Mouse (Mus musculus): ENCODE results near the gene Daam2. TPM values are rescaled to one million over a fixed set of nuclear protein-coding genes. Genes with fewer than 3 reads are reported as not detected.
"Not testable (repeated sequence)": the region's sequence is repeated elsewhere in the genome, so short reads cannot be mapped to it uniquely, and the experiment has no call there.

Daam2 gene
- total RNA-seq, 1 experiment from 2014 or later: 27.4 TPM

DNA sequence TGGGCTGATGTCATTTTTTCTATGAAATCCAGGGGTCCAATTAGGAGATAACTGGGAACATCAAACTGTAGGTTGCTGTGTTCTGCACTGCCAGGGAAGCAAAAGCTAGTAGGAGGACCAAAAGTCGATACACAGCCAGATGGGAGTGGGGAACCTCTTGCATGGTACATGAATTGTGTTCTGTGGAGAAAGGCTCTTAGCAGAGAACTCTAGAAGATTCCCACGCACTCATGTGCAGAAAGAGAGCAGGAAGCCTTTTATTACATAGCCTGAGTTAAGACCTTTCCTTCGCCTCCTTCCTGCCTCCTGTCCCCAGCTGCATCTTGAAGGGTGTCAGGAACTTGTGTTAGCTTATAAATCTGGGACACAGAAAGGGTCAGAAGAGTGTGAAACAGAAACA is 82.3 kb downstream of the Daam2 start:
- DNase-seq: no peak

GRCm38 (mm10) chr17:49477370-49477769 is 86.8 kb downstream of the Daam2 start:
- DNase-seq: no peak

DNA sequence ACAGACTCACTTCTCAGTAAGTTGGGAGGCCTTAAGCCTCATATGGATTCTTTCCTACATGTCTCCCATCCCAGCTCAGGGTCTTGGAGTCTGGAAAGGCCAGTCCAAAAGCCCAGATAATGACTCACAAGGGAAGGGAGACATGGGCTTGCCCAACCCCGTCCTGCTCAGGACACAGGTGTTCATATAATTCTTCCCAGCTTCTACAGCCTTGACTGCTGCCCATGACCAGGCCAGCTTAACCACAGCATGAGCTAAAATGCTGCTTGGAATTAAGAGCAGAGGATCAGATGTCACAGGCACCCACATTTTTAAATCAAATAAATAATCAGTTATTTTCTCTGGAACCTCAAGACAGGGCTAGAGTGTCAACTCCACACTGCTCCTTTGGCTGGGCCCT is 89.0 kb downstream of the Daam2 start:
- DNase-seq: no peak

GRCm38 (mm10) chr17:49474051-49474450 is 90.1 kb downstream of the Daam2 start:
- DNase-seq: no peak

GRCm38 (mm10) chr17:49472626-49473025 is 91.5 kb downstream of the Daam2 start:
- peak; percentile 37 for DNase-seq

GRCm38 (mm10) chr17:49468223-49468622 is 95.9 kb downstream of the Daam2 start:
- DNase-seq: peak; percentile 89

DNA sequence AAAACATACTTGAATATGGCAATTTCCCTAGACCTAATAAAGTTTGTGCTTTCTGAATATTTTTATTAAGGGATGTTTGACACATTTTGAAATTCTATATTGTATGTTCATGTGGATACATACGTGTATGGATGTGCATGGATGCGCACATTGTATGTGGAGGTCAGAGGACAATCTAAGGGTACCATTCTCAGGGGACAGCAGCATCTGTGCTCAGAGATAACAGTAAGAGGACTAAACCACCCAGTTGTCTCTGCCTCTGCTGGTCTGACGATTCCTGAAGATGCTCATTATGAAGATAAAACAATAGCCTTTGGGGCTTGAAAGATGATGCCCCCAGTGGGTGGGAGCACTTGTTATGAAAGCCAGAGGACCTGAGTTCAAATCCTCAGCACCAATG is 99.3 kb downstream of the Daam2 start:
- DNase-seq: no peak

- no peak for DNase-seq
Observed at GRCm38 (mm10) chr17:49458386-49458785, 105.8 kb downstream of the Daam2 start.

DNA sequence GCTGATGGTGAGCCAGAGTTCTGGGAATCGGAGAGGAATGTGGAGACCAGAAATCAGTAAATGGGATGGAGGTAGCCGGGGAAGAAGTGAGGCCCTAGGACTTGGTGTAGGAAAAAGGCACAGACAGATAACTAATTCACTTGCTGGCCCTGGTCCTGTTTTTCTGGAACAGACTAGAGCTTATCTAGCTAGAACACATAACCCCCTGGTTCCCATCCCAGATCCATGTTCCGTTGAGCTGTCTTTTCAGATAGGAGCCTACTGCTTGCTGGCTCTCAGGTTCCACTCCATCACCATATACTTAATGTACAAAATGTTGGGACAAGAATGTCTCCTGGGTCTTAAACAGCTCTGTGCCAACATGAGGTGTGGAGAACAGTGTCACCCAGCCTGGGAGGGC is 106.3 kb downstream of the Daam2 start:
- DNase-seq: no peak

DNA sequence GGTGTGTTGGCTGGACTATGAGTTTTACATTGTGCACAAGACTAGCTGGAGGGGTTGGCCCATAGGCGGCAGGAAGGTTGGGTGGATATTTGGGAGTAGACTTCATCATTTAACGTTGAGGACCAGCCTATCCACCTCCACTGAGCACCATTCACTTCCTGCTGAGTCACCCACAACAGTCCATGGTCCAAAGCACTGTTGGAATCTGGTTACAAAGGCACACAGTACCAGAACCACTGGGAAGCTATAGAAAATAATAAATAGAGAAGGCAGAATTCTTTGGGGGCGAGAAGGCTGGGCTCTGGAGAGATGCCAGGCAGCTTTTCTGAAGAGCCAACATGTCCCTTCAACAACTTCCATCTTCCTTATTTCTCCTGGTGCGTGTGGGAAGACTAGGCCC is 107.8 kb downstream of the Daam2 start:
- DNase-seq: no peak

DNA sequence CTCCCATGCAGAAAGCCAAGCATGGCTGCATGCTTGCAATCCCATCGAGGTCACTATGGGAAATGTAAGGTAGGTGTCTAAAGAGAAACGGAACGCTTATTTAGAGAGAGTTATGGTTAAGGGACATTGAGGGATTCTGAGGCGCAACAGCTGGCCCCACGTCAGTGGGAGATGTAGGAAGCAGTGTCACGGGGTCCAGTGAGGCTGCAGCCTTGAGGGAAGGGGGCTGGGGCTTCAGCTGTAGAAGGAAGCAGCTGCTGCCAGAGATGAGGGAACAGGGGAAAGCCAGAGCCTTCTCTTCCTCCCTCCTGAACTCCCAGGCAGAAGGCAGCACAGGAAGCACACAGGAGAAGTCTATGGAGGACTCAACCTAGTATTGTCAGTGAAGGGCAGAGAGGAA is 113.2 kb downstream of the Daam2 start:
- DNase-seq: no peak

DNA sequence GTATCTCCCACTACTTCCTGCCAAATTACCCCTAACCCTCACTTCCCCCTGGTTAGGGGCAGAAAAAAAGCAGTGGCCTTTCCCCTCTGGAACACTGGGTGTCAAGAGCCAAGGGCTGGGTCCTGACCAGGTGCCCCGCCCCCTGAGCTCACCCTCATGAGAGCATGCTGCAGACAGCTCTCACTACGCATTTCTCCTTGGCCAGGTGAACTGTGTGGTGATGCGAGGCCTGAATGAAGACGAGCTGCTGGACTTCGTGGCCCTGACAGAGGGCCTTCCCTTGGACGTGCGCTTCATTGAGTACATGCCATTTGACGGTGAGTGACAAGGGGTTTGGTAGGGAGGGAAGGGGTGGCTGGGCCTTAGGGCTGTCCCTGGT is 114.9 kb downstream of the Daam2 start:
- DNase-seq: no peak

DNA sequence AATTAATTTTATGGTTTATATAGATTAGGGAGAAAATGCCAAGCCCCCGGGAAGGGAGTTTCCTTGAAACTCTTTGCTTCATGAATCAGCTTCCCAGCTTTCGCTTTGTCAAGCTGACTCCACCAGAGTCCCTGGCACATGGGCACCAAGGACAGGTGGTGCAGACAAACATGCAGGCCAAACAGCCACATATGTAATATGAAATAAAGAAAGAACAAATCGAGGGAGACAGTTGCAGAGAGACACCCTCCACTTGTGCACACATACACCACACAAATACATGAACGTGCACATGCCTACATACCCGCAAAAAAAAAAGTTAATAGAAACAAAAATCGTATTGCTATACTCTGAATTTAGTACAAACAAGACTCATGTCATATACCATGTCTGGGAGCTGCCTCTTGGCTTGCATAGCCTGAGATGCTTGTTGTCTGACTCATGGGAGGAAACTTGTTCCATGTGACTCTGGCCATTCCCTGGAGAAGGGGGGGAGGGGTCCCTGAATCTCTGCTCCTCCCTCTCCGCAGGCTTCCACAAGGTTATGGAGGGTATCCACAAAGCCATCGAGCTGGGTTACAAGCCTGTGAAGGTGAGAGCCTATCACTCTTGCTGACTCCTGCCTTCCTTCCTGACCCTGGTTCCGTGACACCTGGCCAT is 115.4 kb downstream of the Daam2 start:
- DNase-seq: peak; percentile 31

DNA sequence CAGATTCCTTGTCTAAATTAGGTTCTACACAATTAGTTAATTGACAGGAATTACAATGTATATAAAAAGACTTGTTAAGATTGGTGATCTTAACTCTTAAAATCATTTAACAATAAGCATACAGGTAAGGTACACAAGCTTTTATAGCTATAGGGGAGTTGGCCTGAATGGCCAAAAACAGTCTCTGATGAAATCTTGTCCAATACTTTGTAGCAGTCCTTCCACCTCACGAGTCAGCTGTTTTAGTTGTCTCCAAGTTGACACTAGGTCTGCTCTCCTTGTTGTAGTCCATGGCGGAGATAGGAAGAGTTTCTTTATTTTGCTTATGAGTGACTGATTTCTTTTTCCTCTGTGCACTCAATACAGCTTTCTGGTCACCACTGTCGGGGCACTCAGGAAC is 121.3 kb downstream of the Daam2 start:
- DNase-seq: not testable (repeated sequence)

DNA sequence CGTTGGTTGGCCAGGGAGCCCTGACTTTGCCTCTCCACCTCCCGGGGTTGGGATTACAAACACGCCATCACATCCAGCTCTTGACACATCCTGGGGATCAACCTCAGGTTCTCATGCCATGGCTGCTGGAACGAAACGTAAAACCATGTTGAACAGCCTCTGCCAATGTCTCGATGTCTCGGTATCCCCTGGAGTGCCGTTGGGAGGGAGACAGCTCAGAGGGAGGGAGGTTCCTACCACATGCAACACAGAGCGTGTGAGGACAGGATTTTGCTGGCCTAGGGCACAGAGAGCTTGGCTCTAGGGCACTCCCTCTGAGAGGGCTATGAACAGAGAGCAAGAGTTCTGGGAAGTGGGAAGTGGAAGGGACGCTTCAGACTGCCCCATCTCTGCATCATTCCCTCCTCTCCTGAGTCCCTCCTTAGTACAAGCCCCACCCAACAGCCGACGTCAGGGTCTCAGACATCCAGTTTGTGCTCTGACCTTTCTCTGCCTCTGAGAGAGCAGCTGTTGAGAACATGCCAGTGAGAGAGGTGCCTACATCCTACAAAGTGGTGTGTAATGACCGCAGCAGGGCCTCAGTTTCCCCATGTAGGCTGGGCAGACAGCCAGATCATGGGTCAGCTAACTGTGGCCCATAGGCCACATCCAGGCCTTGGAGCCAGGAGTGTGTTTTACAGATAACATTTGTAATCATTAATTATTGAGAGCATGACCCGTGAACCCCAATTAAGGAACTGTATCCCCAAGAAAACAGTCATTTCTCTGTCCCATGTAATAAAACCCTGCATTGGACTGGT is 123.6 kb downstream of the Daam2 start:
- DNase-seq: peak; percentile 43

DNA sequence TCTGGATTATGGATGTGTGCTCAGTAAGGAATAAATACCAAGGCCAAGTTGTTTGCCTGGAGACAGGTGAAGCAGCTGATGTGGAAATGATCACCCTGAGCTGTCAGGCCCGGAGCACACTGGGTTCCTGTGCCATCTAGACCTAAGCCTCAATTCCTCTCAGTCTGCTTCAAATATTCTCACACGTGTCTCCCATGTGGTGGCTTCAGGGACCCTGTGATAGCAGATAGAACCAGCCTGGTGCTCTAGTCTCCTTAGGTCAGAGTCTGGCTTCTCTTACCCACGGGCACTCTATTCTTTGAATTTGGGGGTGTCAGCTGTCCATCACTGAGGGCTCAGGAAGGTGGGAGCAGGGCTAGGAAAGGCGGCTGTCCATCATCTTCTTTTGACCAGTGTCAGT is 124.4 kb downstream of the Daam2 start:
- DNase-seq: peak; percentile 1

DNA sequence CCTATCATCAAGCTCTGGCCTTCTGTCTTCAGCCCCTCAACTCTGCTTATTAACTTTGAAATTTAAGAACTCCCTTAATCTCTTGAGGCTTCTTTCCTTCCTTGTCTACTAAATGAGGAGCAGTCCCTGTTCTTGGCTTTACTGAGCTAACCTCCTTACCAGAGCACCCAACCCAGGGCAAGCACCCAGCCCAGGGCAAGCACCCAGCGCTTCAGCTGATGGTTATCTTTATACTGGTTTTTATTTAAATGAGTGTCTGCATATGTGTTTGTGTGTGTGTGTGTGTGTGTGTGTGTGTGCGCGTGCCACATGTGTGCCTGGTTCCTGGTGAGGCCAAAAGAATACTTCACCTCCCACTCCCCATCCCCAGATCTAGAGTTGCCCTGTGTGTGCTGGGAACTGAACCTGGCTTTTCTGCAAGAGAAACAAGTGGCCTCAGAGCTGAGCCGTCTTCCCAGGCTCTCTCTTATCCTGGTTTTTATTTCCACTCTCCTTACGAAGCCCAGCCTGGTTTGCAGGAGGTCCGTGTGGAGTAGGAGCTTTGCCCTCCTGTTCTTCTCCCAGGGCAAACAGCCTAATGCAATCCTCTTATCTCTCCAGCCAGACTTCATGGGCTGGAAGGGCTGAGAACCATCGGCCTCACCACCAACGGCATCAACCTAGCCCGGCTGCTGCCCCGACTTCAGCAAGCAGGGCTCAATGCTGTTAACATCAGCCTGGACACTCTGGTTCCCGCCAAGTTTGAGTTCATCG is 125.1 kb downstream of the Daam2 start:
- peak; percentile 2 for DNase-seq

DNA sequence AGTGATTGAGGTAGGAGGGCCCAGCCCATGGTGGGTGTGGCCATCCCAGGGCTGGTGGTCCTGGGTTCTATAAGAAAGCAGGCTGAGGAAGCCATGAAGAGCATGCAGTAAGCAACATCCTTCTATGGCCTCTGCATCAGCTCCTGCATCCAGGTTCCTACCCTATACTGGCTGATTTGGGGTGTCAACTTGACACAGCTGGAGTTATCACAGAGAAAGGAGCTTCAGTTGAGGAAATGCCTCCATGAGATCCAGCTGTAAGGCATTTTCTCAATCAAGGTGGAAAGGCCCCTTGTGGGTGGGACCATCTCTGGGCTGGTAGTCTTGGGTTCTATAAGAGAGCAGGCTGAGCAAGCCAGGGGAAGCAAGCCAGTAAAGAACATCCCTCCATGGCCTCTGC is 126.8 kb downstream of the Daam2 start:
- peak; percentile 1 for DNase-seq

DNA sequence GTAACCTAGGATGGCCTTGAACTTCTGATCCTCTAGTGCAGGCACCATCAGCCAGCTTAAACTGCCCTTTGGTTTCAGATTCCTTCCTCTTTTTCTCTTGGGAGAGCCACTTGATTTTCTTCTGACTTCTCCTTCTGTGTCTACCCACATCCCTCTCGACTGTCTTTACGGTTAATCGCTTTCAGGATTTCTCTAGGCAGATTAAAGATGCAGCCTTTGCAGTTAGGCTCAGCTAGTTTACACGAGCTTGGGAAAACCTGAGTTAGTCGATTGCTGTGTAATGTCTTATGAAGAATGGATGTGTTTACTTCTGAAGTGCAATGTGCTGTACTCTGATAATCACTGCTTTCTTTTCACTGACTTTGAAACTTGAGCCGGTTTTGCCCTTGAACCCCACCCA is 127.5 kb downstream of the Daam2 start:
- DNase-seq: no peak

DNA sequence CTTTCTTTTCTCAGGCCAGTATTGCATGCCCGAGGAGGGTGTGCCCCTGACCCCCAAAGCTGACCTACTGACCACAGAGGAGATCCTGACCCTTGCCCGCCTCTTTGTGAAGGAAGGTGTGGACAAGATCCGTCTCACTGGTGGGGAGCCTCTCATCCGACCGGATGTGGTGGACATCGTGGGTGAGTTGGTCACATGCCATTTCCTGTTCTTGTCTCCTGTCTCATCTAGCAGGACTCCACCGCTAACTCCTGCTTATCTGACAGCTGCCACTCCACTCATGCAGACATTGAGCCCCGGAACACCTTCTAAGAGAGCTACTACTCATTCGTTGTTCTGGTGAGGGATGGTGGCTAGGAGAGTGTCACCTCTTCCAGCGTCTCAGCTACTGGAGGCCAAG is 129.1 kb downstream of the Daam2 start:
- DNase-seq: no peak

GRCm38 (mm10) chr17:49434236-49434635 is 129.9 kb downstream of the Daam2 start:
- no peak for DNase-seq

DNA sequence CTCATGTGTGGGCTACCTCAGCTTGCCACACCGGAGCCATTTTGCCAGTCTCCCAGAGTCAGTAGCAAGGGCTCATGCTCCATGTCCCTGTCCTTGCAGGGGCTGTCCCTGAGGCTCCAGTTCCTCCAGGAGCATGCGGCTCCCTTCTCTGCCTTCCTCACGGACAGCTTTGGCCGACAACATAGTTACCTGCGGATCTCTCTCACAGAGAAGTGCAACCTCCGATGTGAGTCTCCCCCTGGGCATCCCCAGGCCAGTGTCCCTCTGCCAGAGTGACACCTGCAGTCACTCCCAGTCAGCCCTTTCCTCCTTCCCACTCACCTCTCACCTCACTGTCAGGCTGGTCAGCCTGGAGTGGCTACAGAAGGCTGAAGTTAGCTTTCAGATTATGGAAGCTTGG is 131.1 kb downstream of the Daam2 start:
- DNase-seq: no peak

GRCm38 (mm10) chr17:49432071-49432711 is 132.0 kb downstream of the Daam2 start:
- peak; percentile 65 for DNase-seq
